Mouse (Mus musculus): ENCODE measurements around the gene Mrpl34. TPM values are rescaled to one million over a fixed set of nuclear protein-coding genes. Genes with fewer than 3 reads are reported as not detected.

The Mrpl34 gene
- polyA plus RNA-seq, 1 experiment from 2014 or later = 214 TPM

DNA sequence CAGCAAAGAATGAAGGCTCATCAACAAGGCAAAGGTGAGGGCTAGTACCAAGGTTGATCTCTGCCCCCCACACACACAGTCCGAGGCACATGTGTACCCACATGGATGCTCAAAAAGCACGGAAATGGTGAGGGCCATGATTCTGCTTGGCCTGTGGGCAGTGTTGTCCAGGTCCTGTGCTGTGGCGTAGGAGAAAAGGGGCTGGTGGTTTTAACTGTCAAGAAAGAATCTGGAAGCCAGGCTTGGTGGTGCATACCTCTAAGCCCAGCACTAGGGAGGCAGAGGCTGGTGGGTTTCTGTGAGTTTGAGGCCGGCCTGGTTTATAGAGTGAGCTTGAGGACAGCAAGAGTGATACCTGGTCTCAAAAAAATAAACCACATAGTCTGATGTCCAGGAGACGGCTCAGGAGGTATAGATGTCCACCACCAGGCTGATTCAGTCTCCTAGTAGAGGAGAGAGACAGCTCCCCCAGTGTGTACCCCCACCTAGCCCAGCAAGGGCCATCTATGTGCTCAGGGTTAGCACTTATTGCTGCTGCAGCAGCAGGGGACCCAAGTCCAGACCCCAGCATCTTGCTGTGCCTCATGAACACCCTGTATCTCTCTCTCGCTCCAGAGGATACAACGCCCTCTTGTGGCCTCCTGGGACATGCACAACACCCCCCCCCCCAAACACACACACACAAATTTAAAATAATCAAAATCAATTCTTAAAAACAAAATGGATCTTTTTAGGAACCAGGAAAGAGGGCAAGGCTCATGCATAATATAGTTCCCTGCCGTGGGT lies 8.0 kb downstream of the Mrpl34 start:
- Histone ChIP-seq H3K9me3 (replicated peaks; ENCODE audit: control insufficient read depth, low read length) (no peaks in the 10 kb centered on the region), H3K27ac (ENCODE audit: low read depth, low read length) (no peak overlapping the region), H3K4me2 (ENCODE audit: low read length) (no peak overlapping the region), H3K27me3 (replicated peaks; ENCODE audit: control insufficient read depth, insufficient read depth, low read length) (no peaks in the 10 kb centered on the region), H3K4me3 (ENCODE audit: low read depth, low read length) (no peak overlapping the region), H3K9ac (ENCODE audit: low read length) (no peak overlapping the region), H3K36me3 (ENCODE audit: control insufficient read depth, insufficient read depth, low read length) (peaks cover 55% of the 10 kb centered on the region), H3K4me1 (ENCODE audit: control insufficient read depth, insufficient read depth, low read length) (peaks cover 15% of the 10 kb centered on the region)
- DNase-seq (ENCODE audit: low spot score) (no peak), ATAC-seq (no peak)
- 90% methylated on average over 8 of the region's 8 CpGs for WGBS

DNA sequence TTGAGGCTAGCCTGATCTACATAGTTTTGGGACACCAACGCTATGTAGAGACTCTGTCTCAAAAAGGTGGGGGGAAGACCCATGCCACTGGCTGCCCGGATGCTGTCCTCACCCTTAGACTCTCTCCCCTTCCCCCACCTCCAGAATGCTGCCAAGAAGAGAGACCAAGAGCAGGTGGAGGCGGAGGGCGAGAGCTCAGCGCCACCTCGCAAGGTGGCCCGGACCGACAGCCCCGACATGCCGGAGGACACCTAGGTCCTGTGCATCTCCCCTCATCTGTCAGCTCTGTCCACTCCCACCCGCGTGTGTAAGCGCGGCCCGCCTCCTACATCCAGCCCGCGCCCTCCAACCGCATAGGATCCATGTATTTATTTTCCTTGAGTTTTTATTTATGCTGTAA lies 9.6 kb downstream of the Mrpl34 start:
- WGBS = 94% methylated on average over 18 of the region's 18 CpGs
- Histone ChIP-seq H3K36me3 (ENCODE audit: control insufficient read depth, insufficient read depth, low read length) (peaks cover 67% of the 10 kb centered on the region), H3K4me2 (ENCODE audit: low read length) (no peak overlapping the region), H3K9ac (ENCODE audit: low read length) (no peak overlapping the region), H3K4me3 (ENCODE audit: low read depth, low read length) (no peak overlapping the region), H3K27ac (ENCODE audit: low read depth, low read length) (no peak overlapping the region), H3K4me1 (ENCODE audit: control insufficient read depth, insufficient read depth, low read length) (peaks cover 15% of the 10 kb centered on the region), H3K27me3 (replicated peaks; ENCODE audit: control insufficient read depth, insufficient read depth, low read length) (no peaks in the 10 kb centered on the region), H3K9me3 (replicated peaks; ENCODE audit: control insufficient read depth, low read length) (no peaks in the 10 kb centered on the region)
- no peak for DNase-seq (ENCODE audit: low spot score)
- no peak for ATAC-seq

DNA sequence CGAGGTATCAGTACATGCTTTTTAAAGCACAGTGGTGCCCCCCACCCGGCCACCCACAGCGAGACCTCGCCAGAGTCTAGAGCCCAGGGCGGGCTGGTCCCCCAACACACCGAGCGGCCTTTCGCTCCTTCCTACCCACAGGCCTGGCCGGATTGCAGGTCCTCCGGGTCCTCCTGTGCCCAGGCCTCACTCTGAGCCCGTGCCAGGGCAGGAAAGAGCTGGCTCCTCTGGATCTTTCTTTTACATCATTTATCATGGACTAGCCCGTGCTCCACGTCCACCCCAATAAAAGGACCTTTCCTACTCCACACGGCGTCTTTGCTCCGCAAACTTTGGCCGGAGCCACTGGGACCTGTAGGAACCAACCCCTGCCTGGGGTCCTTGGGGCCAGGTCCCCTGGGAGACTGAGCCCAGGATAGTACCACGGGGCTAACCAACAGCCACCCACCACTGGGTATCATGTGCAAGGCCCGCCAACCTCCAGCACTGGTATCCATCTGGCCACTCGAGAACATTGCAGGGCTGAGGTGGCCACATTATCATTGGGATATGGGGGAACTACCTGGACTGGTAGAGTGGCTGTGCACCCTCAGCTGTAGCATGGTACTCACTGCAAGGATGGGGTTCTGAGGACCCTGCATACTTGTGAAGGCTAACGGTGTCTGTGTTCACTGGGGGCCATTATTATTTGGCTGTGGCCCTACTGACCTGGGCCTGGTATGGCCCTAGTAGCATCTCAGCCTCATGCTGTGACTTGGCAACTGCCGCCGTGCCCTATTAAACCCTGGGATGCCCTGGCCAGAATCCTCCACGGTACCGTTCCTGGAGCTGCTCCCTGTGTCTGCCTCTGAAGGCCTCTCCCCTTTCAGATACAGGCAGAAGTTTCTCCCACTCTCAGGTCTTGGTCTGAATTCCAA lies 10.3 kb downstream of the Mrpl34 start:
- 88% methylated on average over 25 of the region's 25 CpGs for WGBS
- H3K27ac ChIP-seq (ENCODE audit: low read depth, low read length) = no peak overlapping the region
- H3K4me1 ChIP-seq (ENCODE audit: control insufficient read depth, insufficient read depth, low read length) = peaks cover 11% of the 10 kb centered on the region
- H3K9ac ChIP-seq (ENCODE audit: low read length) = no peak overlapping the region; the same call in 1 of the 2 replicates
- H3K4me2 ChIP-seq (ENCODE audit: low read length) = no peak overlapping the region
- ATAC-seq (no peak), DNase-seq (ENCODE audit: low spot score) (no peak)
- H3K27me3 ChIP-seq (replicated peaks; ENCODE audit: control insufficient read depth, insufficient read depth, low read length) = no peaks in the 10 kb centered on the region
- no peaks in the 10 kb centered on the region for H3K9me3 ChIP-seq (replicated peaks; ENCODE audit: control insufficient read depth, low read length)
- H3K4me3 ChIP-seq (ENCODE audit: low read depth, low read length) = no peak overlapping the region
- H3K36me3 ChIP-seq (ENCODE audit: control insufficient read depth, insufficient read depth, low read length) = peaks cover 74% of the 10 kb centered on the region

DNA sequence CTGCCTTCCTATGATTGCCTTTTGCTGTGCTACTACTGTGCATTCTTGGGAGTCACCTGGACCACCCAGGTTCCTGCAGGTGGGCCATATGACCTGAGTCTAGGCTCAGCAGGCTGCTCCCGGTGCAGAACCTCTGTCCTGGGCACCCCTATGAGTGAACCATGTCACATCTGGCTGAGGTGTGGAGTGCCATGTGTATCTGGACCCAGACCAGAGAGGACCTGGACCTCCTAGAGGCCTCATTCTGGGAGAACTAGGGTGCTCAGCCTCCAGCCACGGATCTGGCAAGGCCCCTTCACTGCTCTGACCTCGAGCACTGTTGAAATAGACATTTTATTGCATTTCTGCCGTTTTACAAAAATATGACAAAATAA lies 10.9 kb downstream of the Mrpl34 start:
- peak overlapping the region; percentile 75 for H3K9ac ChIP-seq (ENCODE audit: low read length)

DNA sequence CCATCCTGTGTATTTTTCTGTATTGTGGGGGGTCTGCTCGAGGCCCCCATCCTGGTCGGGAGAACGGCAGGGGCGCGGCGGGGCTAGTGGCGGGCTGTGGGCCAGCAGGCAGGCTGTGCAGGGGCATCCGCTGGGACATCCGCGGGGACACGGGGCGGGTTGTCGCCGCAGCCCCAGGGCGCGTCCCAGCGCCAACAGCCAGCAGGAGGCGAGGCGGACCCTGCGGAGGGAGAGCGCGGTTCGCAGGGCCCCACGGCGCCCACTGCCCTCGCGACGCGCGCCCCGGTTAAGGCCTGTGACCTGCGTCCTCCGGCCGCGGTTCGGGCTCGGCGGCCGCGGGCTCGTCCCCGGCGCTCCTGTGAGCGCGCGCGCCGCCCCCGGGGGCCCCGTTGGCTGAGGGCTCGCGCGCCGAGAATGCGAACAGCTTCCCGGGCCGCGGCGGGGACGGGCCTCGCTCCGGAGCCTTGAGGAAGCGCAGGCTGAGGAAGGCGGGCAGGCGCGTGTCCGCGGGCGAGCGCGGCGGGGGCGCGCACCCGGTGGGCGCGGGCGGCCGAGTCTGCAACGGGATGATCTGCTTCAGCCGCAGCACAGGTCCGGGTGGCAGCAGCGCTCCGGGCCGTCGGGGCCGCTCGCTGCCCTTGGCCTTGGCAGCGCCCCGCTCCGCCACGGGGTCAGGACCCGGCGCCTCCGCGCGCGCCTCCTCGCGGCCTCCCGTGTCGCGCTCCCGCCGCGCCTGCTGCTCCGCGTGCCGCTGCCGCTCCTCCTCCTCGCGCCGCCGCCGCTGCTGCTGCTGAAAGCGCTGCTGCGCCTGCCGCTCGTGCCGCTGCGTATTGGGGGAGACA lies 11.6 kb downstream of the Mrpl34 start:
- H3K4me3 ChIP-seq (ENCODE audit: low read depth, low read length) = peak overlapping the region; percentile 50
- no peaks in the 10 kb centered on the region for H3K27me3 ChIP-seq (replicated peaks; ENCODE audit: control insufficient read depth, insufficient read depth, low read length)
- ATAC-seq (peak; percentile 82), DNase-seq (ENCODE audit: low spot score) (peak; percentile 86)
- peak overlapping the region; percentile 75 for H3K4me2 ChIP-seq (ENCODE audit: low read length)
- H3K9ac ChIP-seq (ENCODE audit: low read length) = peak overlapping the region; percentile 75
- H3K9me3 ChIP-seq (replicated peaks; ENCODE audit: control insufficient read depth, low read length) = no peaks in the 10 kb centered on the region
- peaks cover 80% of the 10 kb centered on the region for H3K36me3 ChIP-seq (ENCODE audit: control insufficient read depth, insufficient read depth, low read length)
- 1% methylated on average over 107 of the region's 121 CpGs for WGBS
- peaks cover 8% of the 10 kb centered on the region for H3K4me1 ChIP-seq (ENCODE audit: control insufficient read depth, insufficient read depth, low read length)
- H3K27ac ChIP-seq (ENCODE audit: low read depth, low read length) = peak overlapping the region; percentile 90

More for the DNA sequence above, 10.9 kb downstream of the Mrpl34 start:
- Histone ChIP-seq H3K4me2 (ENCODE audit: low read length) (peak overlapping the region; percentile 75), H3K9me3 (replicated peaks; ENCODE audit: control insufficient read depth, low read length) (no peaks in the 10 kb centered on the region), H3K36me3 (ENCODE audit: control insufficient read depth, insufficient read depth, low read length) (peaks cover 80% of the 10 kb centered on the region), H3K27me3 (replicated peaks; ENCODE audit: control insufficient read depth, insufficient read depth, low read length) (no peaks in the 10 kb centered on the region), H3K4me1 (ENCODE audit: control insufficient read depth, insufficient read depth, low read length) (peaks cover 8% of the 10 kb centered on the region), H3K4me3 (ENCODE audit: low read depth, low read length) (peak overlapping the region; percentile 50), H3K27ac (ENCODE audit: low read depth, low read length) (no peak overlapping the region)
- WGBS = 29% methylated on average over 4 of the region's 4 CpGs
- DNase-seq (ENCODE audit: low spot score) (no peak), ATAC-seq (0 out of 2 replicates have a peak, but pooled peaks have one; percentile 6)

DNA sequence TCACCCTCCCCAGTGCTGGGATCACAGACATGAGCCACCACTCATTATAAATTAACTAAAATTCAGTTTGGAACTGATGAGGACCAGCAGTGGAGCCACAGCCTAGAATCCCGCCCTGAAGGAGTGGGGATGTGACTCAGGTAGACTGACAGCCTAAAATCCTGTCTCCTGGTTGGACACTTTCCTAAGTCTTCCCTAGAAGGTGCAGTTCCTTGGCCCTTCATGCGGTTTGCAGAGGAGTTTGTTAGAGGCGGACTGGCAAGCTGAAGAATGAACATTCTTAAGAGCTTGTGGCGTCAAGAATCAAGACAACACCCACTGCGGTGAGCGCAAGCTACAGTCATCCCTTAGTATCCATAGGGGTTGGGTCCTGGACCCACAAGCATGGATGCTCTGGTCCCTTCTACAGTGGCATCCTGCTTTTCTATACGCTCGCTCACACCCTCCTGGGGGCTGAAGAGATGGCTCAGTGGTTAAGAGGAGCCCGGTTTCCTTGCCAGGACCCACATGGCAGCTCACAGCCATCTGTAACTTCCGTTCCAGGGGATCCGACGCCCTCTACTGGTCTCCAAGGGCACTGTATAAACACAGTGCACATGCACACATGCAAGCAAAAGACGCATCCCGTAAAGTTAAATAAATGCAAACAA lies 12.6 kb downstream of the Mrpl34 start:
- Histone ChIP-seq H3K9ac (ENCODE audit: low read length) (peak overlapping the region; percentile 75), H3K4me2 (ENCODE audit: low read length) (peak overlapping the region; percentile 75), H3K9me3 (replicated peaks; ENCODE audit: control insufficient read depth, low read length) (no peaks in the 10 kb centered on the region), H3K27me3 (replicated peaks; ENCODE audit: control insufficient read depth, insufficient read depth, low read length) (no peaks in the 10 kb centered on the region), H3K36me3 (ENCODE audit: control insufficient read depth, insufficient read depth, low read length) (peaks cover 79% of the 10 kb centered on the region), H3K4me3 (ENCODE audit: low read depth, low read length) (peak overlapping the region; percentile 50), H3K27ac (ENCODE audit: low read depth, low read length) (peak overlapping the region; percentile 90; the same call in 1 of the 2 replicates), H3K4me1 (ENCODE audit: control insufficient read depth, insufficient read depth, low read length) (peaks cover 8% of the 10 kb centered on the region)
- DNase-seq (ENCODE audit: low spot score) (peak; percentile 59), ATAC-seq (peak; percentile 4; the same call in 1 of the 2 replicates)
- 42% methylated on average over 14 of the region's 14 CpGs for whole genome bisulfite sequencing

DNA sequence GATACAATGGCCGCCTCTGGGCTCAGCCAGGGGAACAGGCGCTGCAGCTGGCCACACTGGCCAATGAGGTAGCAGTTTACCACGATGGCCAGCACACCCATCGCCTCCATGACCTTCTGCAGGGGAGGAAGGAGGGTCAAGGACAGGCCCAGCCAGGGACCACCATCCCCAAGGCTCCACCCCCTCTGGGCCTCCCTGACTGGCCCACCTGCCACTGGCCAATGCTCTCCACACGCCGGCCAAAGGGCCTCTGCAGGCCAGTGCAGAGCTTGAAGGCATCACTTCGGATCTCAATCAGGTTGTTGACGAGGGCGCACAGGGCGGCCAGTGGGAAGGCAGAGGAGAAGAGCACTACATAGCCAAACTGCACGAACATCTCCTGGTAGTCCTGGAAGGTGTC lies 14.2 kb downstream of the Mrpl34 start:
- Histone ChIP-seq H3K36me3 (ENCODE audit: control insufficient read depth, insufficient read depth, low read length) (peaks cover 79% of the 10 kb centered on the region), H3K27me3 (replicated peaks; ENCODE audit: control insufficient read depth, insufficient read depth, low read length) (no peaks in the 10 kb centered on the region), H3K4me2 (ENCODE audit: low read length) (no peak overlapping the region), H3K9ac (ENCODE audit: low read length) (no peak overlapping the region), H3K4me3 (ENCODE audit: low read depth, low read length) (no peak overlapping the region), H3K4me1 (ENCODE audit: control insufficient read depth, insufficient read depth, low read length) (peaks cover 8% of the 10 kb centered on the region), H3K27ac (ENCODE audit: low read depth, low read length) (no peak overlapping the region), H3K9me3 (replicated peaks; ENCODE audit: control insufficient read depth, low read length) (no peaks in the 10 kb centered on the region)
- no peak for ATAC-seq
- 92% methylated on average over 11 of the region's 11 CpGs for WGBS
- no peak for DNase-seq (ENCODE audit: low spot score)

DNA sequence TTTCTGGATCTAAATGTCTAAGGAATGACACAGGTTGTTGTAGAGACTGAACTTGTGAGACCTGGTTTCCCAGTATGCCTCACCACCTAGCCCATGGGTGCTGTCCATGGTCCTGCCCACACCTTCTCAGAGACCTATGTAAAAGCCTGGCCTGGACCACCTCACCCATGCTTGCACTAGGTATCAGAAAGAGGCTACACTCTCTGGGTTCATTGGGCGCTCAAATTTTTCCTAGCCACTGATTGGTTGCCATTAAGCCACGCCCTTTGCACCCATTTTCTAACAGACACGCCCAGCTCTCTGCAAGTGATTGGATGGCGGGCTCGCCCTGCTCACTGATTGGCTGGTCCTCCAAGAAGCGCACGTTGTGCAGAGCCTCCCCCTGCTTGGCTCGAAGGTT lies 19.2 kb downstream of the Mrpl34 start:
- peaks cover 55% of the 10 kb centered on the region for H3K36me3 ChIP-seq (ENCODE audit: control insufficient read depth, insufficient read depth, low read length)
- 50% methylated on average over 8 of the region's 8 CpGs for WGBS
- no peak for ATAC-seq
- H3K9me3 ChIP-seq (replicated peaks; ENCODE audit: control insufficient read depth, low read length) = no peaks in the 10 kb centered on the region
- no peak overlapping the region for H3K4me2 ChIP-seq (ENCODE audit: low read length)
- H3K9ac ChIP-seq (ENCODE audit: low read length) = no peak overlapping the region
- DNase-seq (ENCODE audit: low spot score) = no peak
- H3K4me1 ChIP-seq (ENCODE audit: control insufficient read depth, insufficient read depth, low read length) = peaks cover 7% of the 10 kb centered on the region
- no peak overlapping the region for H3K4me3 ChIP-seq (ENCODE audit: low read depth, low read length)
- H3K27ac ChIP-seq (ENCODE audit: low read depth, low read length) = no peak overlapping the region
- no peaks in the 10 kb centered on the region for H3K27me3 ChIP-seq (replicated peaks; ENCODE audit: control insufficient read depth, insufficient read depth, low read length)

All from forebrain, embryonic 14.5 days (tissue).